Mouse (Mus musculus): ENCODE measurements around the gene Diaph3. TPM values are rescaled to one million over a fixed set of nuclear protein-coding genes. Genes with fewer than 3 reads are reported as not detected.

Gene Diaph3
- polyA plus RNA-seq (2014; fragmentation: Nextera tagmentation; extraction: Ambion mirVana), result 8.2 and 9.4 TPM in 2 replicates

DNA sequence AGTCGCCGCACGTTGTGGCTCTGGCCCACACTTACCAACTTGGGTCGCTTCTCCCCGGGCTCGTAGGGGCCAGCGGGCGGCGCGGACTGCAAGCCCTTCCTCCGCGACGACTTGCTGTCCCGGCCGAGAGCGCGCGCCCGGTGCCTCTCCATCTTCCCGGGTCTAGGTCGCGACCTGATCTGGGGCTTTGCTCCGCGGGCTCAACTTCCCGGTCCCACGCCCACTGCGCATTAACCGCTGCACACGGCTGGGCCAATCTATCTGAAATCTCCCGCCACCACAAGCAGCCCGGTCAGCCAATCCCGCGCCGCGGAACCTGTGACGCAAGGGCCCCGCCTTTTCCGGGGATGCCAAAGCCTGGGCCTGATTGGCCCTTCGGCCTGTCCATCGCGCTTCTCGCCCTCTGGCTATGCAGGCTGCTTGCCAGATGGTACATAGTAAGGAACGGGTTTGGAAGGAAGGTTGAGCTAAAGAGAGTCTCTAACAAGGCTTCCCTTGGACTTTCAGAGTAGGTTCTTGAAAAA, at the start of gene Diaph3:
Diaph3 (minus strand) TSS at position 273 of the 524 bp plus-strand sequence.
- Histone ChIP-seq H3K9ac (ENCODE audit: low read length) (peak within 1 kb of the TSS; percentile 56), H3K4me3 (ENCODE audit: low read depth, low read length) (peak within 1 kb of the TSS; percentile 69), H3K4me1 (ENCODE audit: control insufficient read depth, insufficient read depth, low read length) (peaks cover 3% of the 10 kb centered on the region; the same call in 1 of the 2 replicates), H3K27ac (ENCODE audit: low read depth, low read length) (no peak within 1 kb of the TSS), H3K36me3 (ENCODE audit: control insufficient read depth, insufficient read depth, low read length) (no peaks in the 10 kb centered on the region), H3K27me3 (ENCODE audit: control insufficient read depth, insufficient read depth, low read length) (no peaks in the 10 kb centered on the region), H3K4me2 (ENCODE audit: low read depth) (peak within 1 kb of the TSS; percentile 61), H3K9me3 (ENCODE audit: control insufficient read depth, low read length) (no peaks in the 10 kb centered on the region)
- under 1% methylated on average over 43 of the region's 43 CpGs for WGBS
- peak; percentile 98 for DNase-seq (ENCODE audit: low spot score)
- peak; percentile 100 for ATAC-seq (ENCODE audit: insufficient read depth, low FRiP score, low TSS enrichment)

DNA sequence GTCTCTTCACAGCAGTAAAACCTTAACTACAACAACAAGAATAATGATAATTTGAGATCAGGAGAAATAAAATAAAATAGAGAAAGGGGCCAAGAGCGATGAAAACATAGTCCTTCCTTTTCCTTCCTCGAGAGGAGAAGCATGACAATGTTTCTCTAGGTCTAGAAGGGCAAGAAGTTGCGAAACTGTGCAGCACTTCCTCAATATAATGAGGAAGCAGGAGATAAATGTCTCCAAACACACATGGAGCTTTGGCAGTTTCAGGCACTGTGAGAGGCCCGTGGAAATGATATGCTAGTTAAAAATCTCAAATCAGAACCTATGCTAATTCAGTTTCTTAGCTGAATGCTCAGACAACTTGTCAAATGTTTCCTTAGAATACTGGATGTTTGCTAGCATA, 49.6 kb upstream of the Diaph3 start:
- no peaks in the 10 kb centered on the region for H3K4me1 ChIP-seq (ENCODE audit: control insufficient read depth, insufficient read depth, low read length)
- DNase-seq (ENCODE audit: low spot score) (no peak), ATAC-seq (ENCODE audit: insufficient read depth, low FRiP score, low TSS enrichment) (no peak)
- H3K27ac ChIP-seq (ENCODE audit: low read depth, low read length), result no peak overlapping the region
- H3K9ac ChIP-seq (ENCODE audit: low read length), result no peak overlapping the region
- no peak overlapping the region for H3K4me3 ChIP-seq (ENCODE audit: low read depth, low read length)
- no peaks in the 10 kb centered on the region for H3K9me3 ChIP-seq (ENCODE audit: control insufficient read depth, low read length)
- H3K27me3 ChIP-seq (ENCODE audit: control insufficient read depth, insufficient read depth, low read length), result no peaks in the 10 kb centered on the region
- no peak overlapping the region for H3K4me2 ChIP-seq (ENCODE audit: low read depth)
- no peaks in the 10 kb centered on the region for H3K36me3 ChIP-seq (ENCODE audit: control insufficient read depth, insufficient read depth, low read length)
- 86% methylated on average over 4 of the region's 4 CpGs for WGBS

DNA sequence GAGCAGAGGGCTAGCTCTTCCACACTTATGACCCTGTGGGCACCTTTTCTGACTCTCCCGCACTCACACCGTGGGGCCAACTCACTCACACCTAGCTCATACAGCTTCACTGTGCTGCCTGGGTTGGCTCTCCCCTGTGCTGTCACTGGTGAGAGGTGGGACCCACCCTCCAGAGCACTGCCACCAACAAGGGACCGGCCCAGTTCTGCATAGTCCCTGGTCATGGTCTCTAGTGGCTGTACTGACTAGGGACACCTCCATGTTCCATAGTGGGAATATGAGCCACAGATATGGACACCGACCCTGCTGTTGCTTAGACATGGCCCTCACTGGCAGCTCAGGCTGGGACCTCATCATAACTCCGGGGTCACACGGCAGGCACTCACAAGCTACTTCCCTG, 30.5 kb upstream of the Diaph3 start:
- WGBS, result 92% methylated on average over 6 of the region's 6 CpGs
- H3K4me1 ChIP-seq (ENCODE audit: control insufficient read depth, insufficient read depth, low read length), result no peaks in the 10 kb centered on the region
- H3K9ac ChIP-seq (ENCODE audit: low read length), result no peak overlapping the region
- ATAC-seq (ENCODE audit: insufficient read depth, low FRiP score, low TSS enrichment) (no peak; the same call in 1 of the 2 replicates), DNase-seq (ENCODE audit: low spot score) (no peak)
- no peak overlapping the region for H3K4me2 ChIP-seq (ENCODE audit: low read depth)
- H3K27me3 ChIP-seq (ENCODE audit: control insufficient read depth, insufficient read depth, low read length), result no peaks in the 10 kb centered on the region
- H3K36me3 ChIP-seq (ENCODE audit: control insufficient read depth, insufficient read depth, low read length), result no peaks in the 10 kb centered on the region
- H3K27ac ChIP-seq (ENCODE audit: low read depth, low read length), result no peak overlapping the region
- no peak overlapping the region for H3K4me3 ChIP-seq (ENCODE audit: low read depth, low read length)
- no peaks in the 10 kb centered on the region for H3K9me3 ChIP-seq (ENCODE audit: control insufficient read depth, low read length)

DNA sequence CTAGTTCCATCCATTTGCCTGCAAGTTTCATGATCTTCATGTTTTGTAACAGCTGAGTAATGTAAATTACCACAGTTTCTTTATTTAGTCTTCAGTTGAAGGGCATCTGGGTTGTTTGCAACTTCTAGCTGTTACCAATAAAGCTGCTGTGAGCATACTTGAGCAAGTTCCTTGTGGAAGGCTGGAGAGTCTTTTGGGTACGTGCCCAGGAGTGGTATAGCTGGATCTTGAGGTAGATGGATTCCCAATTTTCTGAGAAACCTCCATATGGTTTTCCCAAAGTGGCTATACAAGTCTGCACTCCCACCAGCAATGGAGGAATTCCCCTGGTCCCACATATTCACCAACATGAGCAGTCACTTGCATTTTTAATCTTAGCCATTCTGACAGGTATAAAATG, 28.1 kb upstream of the Diaph3 start:
- Histone ChIP-seq H3K36me3 (ENCODE audit: control insufficient read depth, insufficient read depth, low read length) (no peaks in the 10 kb centered on the region), H3K27me3 (ENCODE audit: control insufficient read depth, insufficient read depth, low read length) (no peaks in the 10 kb centered on the region), H3K4me1 (ENCODE audit: control insufficient read depth, insufficient read depth, low read length) (no peaks in the 10 kb centered on the region), H3K9ac (ENCODE audit: low read length) (no peak overlapping the region), H3K9me3 (ENCODE audit: control insufficient read depth, low read length) (no peaks in the 10 kb centered on the region), H3K4me3 (ENCODE audit: low read depth, low read length) (no peak overlapping the region), H3K4me2 (ENCODE audit: low read depth) (no peak overlapping the region), H3K27ac (ENCODE audit: low read depth, low read length) (no peak overlapping the region)
- no peak for ATAC-seq (ENCODE audit: insufficient read depth, low FRiP score, low TSS enrichment)
- DNase-seq (ENCODE audit: low spot score), result no peak
- 79% methylated on average over 1 of the region's 1 CpGs for WGBS

DNA sequence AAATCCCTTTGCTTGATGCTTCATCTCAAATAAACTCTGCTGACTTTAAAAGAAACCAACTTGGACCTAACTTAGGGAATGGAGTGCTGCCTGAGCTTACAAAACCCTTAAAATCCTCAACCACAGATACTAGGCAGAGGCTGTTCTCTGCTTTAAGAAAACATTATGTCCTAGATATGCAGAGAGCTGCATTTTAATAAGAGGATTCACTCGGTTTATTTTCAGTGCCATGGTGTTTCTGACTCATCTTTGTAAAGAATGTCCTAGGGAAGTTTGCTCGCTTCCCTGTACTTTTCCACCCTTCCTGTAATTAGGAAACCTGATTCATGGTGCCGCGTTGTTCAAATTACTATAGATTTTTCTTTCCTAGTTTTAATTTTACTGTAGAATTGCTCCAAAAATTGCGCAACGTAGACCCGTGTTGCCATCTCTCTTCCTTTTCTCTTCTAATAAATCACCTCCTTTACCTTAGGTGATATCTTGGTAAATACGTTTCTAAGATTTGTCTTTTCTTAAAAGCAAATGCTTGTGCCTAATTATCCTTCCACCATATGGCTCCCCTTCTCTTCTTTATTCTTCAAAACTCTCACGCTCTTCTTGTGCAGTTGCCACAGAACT, 14.7 kb upstream of the Diaph3 start:
- WGBS, result 87% methylated on average over 9 of the region's 9 CpGs
- ATAC-seq (ENCODE audit: insufficient read depth, low FRiP score, low TSS enrichment) (no peak), DNase-seq (ENCODE audit: low spot score) (no peak)
- H3K4me2 ChIP-seq (ENCODE audit: low read depth), result no peak overlapping the region
- H3K4me3 ChIP-seq (ENCODE audit: low read depth, low read length), result no peak overlapping the region
- no peaks in the 10 kb centered on the region for H3K4me1 ChIP-seq (ENCODE audit: control insufficient read depth, insufficient read depth, low read length)
- H3K27ac ChIP-seq (ENCODE audit: low read depth, low read length), result no peak overlapping the region
- H3K27me3 ChIP-seq (ENCODE audit: control insufficient read depth, insufficient read depth, low read length), result no peaks in the 10 kb centered on the region
- H3K9ac ChIP-seq (ENCODE audit: low read length), result no peak overlapping the region
- no peaks in the 10 kb centered on the region for H3K36me3 ChIP-seq (ENCODE audit: control insufficient read depth, insufficient read depth, low read length)
- no peaks in the 10 kb centered on the region for H3K9me3 ChIP-seq (ENCODE audit: control insufficient read depth, low read length)

DNA sequence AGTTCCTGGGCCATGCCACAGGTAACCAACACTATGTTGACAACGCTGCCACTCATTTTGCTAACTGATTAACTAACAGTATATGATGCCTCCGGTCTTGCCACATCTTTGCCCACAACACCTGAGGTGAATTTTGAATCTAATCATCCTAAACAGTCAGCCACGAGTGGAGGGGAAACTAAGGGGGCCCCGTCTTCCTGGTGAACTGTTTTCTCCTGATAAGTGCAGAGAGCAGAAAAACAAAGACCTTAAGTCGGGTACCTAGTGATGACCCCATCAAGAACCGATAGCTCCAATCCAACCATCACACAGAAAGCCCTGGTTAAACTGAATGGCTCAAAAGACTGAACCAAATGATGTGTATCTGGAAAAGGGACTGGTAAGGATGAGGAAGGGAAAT, 8.6 kb upstream of the Diaph3 start:
- no peaks in the 10 kb centered on the region for H3K9me3 ChIP-seq (ENCODE audit: control insufficient read depth, low read length)
- H3K4me3 ChIP-seq (ENCODE audit: low read depth, low read length), result no peak overlapping the region
- ATAC-seq (ENCODE audit: insufficient read depth, low FRiP score, low TSS enrichment) (no peak), DNase-seq (ENCODE audit: low spot score) (no peak)
- no peaks in the 10 kb centered on the region for H3K27me3 ChIP-seq (ENCODE audit: control insufficient read depth, insufficient read depth, low read length)
- H3K4me1 ChIP-seq (ENCODE audit: control insufficient read depth, insufficient read depth, low read length), result no peaks in the 10 kb centered on the region
- no peaks in the 10 kb centered on the region for H3K36me3 ChIP-seq (ENCODE audit: control insufficient read depth, insufficient read depth, low read length)
- H3K4me2 ChIP-seq (ENCODE audit: low read depth), result no peak overlapping the region
- WGBS, result 83% methylated on average over 6 of the region's 6 CpGs
- no peak overlapping the region for H3K27ac ChIP-seq (ENCODE audit: low read depth, low read length)
- H3K9ac ChIP-seq (ENCODE audit: low read length), result no peak overlapping the region

DNA sequence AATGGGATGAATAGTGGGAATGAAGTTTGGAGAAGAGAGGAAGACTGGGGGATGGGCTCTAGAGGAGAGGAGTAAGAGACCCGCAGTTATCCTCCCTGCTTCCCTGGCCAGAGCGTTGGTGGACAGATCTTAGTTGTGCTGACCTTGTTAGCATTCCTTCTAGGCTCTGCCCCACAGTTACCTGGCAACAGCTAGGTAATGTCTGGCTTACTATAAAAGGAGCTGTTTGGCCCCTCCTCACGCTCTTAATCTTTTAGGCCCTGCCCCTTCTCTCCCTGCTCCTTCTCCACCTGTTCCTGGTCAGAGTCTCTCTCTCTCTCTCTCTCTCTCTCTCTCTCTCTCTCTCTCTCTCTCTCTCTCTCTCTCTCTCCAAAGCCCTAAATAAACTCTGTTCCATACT, 5.7 kb upstream of the Diaph3 start:
- WGBS, result 37% methylated on average over 3 of the region's 3 CpGs
- DNase-seq (ENCODE audit: low spot score), result no peak

DNA sequence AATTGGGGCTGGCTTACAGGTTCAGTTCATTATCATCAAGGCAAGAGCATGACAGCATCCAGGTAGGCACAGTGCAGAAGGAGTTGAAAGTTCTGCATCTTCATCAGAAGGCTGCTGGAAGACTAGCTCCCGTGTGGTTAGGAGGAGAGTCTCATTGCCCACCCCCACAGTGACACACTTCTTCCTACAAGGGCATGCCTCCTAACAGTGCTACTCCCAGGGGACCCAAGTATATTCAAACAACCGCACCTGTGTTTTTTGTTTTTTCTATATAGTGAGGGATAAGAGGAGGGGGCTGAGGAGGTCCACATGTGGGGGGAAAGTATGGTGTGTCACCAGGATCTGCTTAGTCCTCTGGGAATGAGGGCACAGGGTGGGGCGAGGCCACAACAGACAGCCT, 4.3 kb upstream of the Diaph3 start:
- Histone ChIP-seq H3K9me3 (ENCODE audit: control insufficient read depth, low read length) (no peaks in the 10 kb centered on the region), H3K27me3 (ENCODE audit: control insufficient read depth, insufficient read depth, low read length) (no peaks in the 10 kb centered on the region), H3K4me3 (ENCODE audit: low read depth, low read length) (no peak overlapping the region), H3K27ac (ENCODE audit: low read depth, low read length) (no peak overlapping the region), H3K9ac (ENCODE audit: low read length) (no peak overlapping the region), H3K4me2 (ENCODE audit: low read depth) (no peak overlapping the region), H3K4me1 (ENCODE audit: control insufficient read depth, insufficient read depth, low read length) (peaks cover under 1% of the 10 kb centered on the region; the same call in 1 of the 2 replicates), H3K36me3 (ENCODE audit: control insufficient read depth, insufficient read depth, low read length) (no peaks in the 10 kb centered on the region)
- DNase-seq (ENCODE audit: low spot score) (no peak), ATAC-seq (ENCODE audit: insufficient read depth, low FRiP score, low TSS enrichment) (no peak)
- 88% methylated on average over 3 of the region's 3 CpGs for WGBS

More for the DNA sequence above, 5.7 kb upstream of the Diaph3 start:
- no peak for ATAC-seq (ENCODE audit: insufficient read depth, low FRiP score, low TSS enrichment)
- Histone ChIP-seq H3K4me1 (ENCODE audit: control insufficient read depth, insufficient read depth, low read length) (no peaks in the 10 kb centered on the region), H3K27ac (ENCODE audit: low read depth, low read length) (no peak overlapping the region), H3K36me3 (ENCODE audit: control insufficient read depth, insufficient read depth, low read length) (no peaks in the 10 kb centered on the region), H3K9ac (ENCODE audit: low read length) (no peak overlapping the region), H3K4me2 (ENCODE audit: low read depth) (no peak overlapping the region), H3K9me3 (ENCODE audit: control insufficient read depth, low read length) (no peaks in the 10 kb centered on the region), H3K27me3 (ENCODE audit: control insufficient read depth, insufficient read depth, low read length) (no peaks in the 10 kb centered on the region), H3K4me3 (ENCODE audit: low read depth, low read length) (no peak overlapping the region)

DNA sequence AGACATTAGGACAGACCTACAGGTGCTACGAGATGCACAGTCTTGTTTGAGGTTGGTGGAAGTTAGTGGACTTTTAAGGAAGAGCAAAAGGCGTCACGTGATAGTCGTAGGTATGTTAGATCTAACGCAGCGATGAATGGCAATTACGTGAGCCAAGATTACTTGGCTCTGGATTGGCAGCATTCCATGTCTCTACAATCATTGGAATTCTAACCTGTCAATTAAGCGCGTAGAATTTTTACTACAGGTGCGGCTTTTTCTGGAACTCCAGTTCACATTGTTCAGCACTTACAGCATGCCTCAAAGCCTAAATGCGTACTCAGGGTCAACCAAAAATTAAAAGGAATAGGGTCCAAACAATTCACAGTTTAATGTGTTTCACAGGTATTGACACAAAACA, 742 bp upstream of the Diaph3 start:
- Histone ChIP-seq H3K4me3 (ENCODE audit: low read depth, low read length) (no peak overlapping the region), H3K27me3 (ENCODE audit: control insufficient read depth, insufficient read depth, low read length) (no peaks in the 10 kb centered on the region), H3K4me2 (ENCODE audit: low read depth) (peak overlapping the region; percentile 61), H3K9ac (ENCODE audit: low read length) (no peak overlapping the region), H3K27ac (ENCODE audit: low read depth, low read length) (no peak overlapping the region), H3K9me3 (ENCODE audit: control insufficient read depth, low read length) (no peaks in the 10 kb centered on the region), H3K36me3 (ENCODE audit: control insufficient read depth, insufficient read depth, low read length) (no peaks in the 10 kb centered on the region), H3K4me1 (ENCODE audit: control insufficient read depth, insufficient read depth, low read length) (peaks cover 3% of the 10 kb centered on the region; the same call in 1 of the 2 replicates)
- ATAC-seq (ENCODE audit: insufficient read depth, low FRiP score, low TSS enrichment) (no peak), DNase-seq (ENCODE audit: low spot score) (no peak)
- 89% methylated on average over 11 of the region's 11 CpGs for WGBS
